Mouse (Mus musculus): ENCODE measurements around the gene Abcf2.
A peak's percentile ranks its signal among the peaks of the same experiment; 100 is the strongest.
"Not testable (repeated sequence)": the region's sequence is repeated elsewhere in the genome, so short reads cannot be mapped to it uniquely, and the experiment has no call there.

Abcf2 gene

GRCm38 (mm10) chr5:24586547-24587199 lies 9.4 kb upstream of the Abcf2 start, which contains the start of gene Chpf2:
Chpf2 (plus strand) TSS chr5:24586741.
- peak; percentile 57 for DNase-seq (ENCODE audit: low read depth, low spot score)

DNA sequence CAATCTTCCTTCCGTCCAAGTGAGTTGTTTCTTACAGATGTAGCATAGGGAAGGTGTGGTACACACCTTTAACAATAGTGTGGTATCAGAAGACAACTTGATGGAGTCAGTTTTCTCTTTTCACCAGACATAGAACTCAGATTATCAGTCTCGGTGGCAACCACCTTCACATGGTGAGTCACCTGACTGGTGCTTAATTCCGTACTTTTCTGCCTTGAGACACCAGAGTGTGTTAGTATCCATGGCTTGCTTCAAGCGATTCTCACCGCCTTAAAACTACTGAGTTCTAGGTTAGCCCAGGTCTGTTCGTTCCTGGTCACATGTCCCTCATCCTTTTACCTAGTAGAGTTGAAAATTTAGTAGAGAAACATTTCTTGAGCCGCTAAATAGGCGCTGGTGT lies 8.8 kb upstream of the Abcf2 start:
- DNase-seq (ENCODE audit: low read depth, low spot score) = no peak

- no peak for DNase-seq (ENCODE audit: low read depth, low spot score)
Measured at GRCm38 (mm10) chr5:24578109-24578963, 1.1 kb upstream of the Abcf2 start.

DNA sequence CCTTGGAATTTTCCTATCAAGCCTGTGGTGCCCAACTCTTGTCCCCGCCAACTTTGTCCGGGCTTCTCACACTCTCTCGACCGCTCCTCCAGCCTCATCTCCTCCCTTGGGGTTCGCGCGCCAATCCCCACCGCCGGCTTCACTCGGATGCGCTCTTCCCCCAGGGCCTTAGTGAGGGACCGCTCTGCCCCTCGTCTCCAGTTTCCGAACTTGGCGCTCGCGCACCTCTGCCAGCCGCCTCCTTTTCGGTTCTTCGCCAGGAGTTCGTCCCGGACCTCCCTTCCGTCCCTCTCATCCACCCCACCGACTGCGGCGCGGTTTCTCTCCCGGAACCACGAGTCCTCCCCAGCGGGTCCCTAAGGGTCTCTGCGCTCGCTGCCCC lies 475 bp downstream of the Abcf2 start:
- DNase-seq (ENCODE audit: low read depth, low spot score) = no peak

DNA sequence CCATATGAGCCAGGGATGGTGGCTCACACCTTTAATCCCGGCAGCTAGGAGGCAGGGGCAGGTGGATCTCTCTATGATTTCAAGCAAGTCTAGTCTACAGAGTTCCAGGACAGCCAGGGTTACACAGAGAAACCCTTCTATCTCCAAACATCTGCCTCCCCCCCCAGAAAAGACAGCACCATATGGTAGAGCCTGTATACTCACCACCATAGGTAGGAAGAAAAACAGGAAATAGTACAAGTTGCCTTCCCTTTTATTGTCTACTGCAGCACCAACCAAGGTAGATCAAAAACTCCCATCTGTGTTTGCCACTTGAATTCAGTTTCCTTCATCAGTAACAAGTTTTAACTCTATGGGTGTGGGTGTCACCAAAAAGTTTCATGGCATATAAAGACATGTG lies 1.3 kb downstream of the Abcf2 start:
- DNase-seq (ENCODE audit: low read depth, low spot score) = no peak

GRCm38 (mm10) chr5:24556709-24557108 lies 20.6 kb downstream of the Abcf2 start, which contains the start of gene 4931409K22Rik:
4931409K22Rik (minus strand) TSS chr5:24556809.
- no peak for DNase-seq (ENCODE audit: low read depth, low spot score)

DNA sequence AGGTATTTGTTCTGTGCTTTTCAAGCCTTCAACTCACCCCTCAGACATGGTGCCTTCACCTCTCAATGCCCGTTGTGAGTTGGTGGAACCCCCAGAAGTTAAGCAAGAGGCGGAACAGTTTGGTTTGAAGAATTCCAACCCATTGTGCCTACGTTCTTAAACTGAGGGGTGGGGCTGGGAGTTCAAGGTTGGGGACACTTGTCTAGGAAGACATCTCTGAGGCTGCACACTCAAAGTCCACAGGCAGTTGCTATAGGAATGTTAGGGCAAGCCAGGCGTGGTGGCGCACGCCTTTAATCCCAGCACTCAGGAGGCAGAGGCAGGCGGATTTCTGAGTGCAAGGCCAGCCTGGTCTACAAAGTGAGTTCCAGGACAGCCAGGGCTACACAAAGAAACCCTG lies 21.9 kb downstream of the Abcf2 start:
- not testable (repeated sequence) for DNase-seq (ENCODE audit: low read depth, low spot score)

GRCm38 (mm10) chr5:24553621-24554244 lies 23.5 kb downstream of the Abcf2 start:
- DNase-seq (ENCODE audit: low read depth, low spot score) = no peak

DNA sequence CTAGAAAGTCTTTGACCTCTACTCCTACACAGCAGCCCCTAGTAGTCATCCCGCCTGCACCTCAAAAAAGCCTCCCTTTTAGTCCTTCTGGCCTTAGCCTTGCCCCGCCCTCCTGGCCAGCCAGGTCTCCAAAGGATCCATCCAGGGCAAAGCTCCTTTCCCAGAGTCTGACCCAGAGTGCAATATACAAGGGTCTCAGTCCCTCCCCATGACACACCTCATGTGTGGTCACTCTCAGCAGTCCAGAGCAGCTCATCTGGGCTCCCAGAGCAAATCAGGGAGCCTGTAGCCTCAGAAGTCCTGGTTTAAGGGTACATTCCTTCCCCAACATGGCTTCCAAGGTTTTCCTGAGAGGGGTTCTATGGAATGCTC lies 26.0 kb downstream of the Abcf2 start:
- no peak for DNase-seq (ENCODE audit: low read depth, low spot score)

DNA sequence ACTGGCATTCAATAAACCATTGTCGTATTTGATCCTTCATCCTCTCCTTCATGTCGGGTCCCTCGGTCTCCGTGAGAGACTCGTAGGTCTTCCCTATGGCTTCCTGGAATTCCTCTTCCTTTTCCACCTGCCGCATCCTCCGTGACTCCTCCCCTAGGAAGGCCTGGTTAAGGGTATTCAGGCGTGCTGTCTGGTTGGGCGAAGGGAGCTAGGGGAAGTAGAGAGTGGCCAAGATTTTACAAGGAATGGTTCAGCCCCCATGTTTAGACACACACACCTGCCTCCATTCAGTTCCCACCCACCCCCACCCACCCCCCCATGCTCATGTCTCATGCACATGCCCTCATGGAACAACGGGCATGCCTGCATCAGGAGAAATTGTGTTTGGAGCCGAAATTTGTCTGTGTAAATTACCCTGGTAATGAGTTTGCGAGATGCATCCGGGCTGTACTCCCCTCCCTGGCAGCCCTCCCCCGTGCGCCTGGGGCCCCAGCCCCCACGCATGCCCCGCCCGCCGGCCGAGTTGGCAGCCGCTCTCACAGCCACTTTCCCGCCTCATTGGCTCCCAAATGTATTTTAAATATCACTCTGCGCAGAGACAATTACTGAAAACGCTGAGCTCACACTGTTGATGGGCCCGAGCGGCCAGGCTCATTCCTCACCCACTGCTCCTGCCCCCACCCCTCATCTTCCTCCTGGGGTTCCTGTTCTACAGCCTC lies 26.5 kb downstream of the Abcf2 start:
- DNase-seq (ENCODE audit: low read depth, low spot score) = no peak

GRCm38 (mm10) chr5:24542643-24543042 lies 34.6 kb downstream of the Abcf2 start:
- no peak for DNase-seq (ENCODE audit: low read depth, low spot score)

GRCm38 (mm10) chr5:24541144-24541569 lies 36.1 kb downstream of the Abcf2 start:
- DNase-seq (ENCODE audit: low read depth, low spot score) = no peak

DNA sequence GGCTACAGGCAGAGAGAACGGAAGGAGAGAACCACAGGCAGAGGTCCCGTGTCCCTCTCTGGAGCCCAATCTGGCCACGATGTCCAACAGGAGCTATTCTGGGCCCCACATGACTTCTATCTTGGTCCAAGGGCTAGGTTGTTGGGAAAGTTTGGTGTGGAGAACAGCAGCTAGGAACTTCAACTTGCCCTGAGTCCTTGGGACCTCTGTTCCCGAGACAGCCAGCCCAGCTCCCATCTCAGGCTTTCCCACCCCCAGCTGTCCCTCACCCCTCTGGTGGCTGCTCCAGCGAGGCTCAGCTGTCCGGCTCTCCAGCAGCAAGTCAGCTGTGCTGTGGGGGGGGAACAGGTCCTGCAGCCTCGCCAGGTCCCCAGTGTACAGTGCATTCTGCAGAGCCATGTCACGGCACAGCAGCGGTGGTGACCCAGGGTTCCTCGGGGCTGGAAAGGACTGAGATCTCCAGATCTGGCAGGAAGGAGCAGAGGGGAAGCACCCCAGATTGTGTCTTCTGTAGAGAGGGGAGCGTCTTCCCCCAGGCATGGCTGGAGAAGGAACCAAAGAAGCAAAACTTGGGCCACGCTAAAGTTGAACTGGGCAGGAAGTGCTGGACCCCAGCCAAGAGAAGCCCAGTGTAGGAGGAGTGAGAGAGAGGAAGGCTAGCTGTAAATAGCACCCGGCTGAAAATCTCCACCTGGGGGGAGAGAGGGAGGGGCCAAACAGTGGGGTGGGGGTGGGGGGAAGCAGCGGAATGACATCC lies 36.7 kb downstream of the Abcf2 start, which contains the start of gene Asb10:
Gene Asb10 (minus strand): TSS at position 592 of the 757 bp plus-strand sequence.
- no peak for DNase-seq (ENCODE audit: low read depth, low spot score)

- no peak for DNase-seq (ENCODE audit: low read depth, low spot score)
Measured at GRCm38 (mm10) chr5:24539571-24540296, 37.5 kb downstream of the Abcf2 start.

DNA sequence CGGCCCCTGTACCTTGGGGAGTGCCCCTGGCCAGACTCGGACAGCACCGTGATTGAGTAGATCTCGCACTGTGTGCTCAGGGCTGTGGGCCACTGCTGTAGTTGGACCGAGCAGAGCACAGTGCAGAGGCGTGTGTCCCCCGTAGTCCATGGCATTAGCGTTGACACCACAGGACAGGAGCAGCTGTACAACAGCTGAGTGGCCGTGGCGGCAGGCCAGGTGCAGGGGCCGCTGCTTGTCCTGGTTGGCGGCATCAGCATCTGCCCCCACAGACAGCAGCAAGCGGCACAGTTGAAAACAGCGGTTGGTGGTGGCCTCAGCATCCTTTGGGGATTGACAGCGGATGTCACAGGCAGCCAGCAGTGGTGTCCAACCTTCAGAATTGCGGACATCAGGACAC lies 39.6 kb downstream of the Abcf2 start:
- no peak for DNase-seq (ENCODE audit: low read depth, low spot score)

GRCm38 (mm10) chr5:24536511-24536910 lies 40.8 kb downstream of the Abcf2 start:
- DNase-seq (ENCODE audit: low read depth, low spot score) = no peak

DNA sequence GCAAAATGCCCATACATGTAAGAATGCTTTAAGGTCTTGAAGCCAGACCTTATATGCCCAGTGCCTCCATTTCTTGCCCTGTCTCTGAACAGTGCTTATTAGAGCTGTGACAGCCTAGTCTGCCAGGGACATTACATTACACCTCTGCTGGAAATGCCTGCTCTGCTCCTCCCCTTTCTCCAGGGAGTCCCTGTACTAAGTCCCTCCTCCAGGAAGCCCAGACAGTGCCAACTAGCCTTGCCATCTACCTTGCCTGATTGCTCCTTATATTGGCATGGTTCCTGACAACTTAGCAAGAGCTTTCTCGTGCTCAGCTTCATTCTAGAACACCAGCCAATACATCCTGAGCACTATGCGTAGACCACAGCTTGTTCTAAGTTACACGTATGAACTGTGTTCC lies 41.5 kb downstream of the Abcf2 start:
- DNase-seq (ENCODE audit: low read depth, low spot score) = no peak

DNA sequence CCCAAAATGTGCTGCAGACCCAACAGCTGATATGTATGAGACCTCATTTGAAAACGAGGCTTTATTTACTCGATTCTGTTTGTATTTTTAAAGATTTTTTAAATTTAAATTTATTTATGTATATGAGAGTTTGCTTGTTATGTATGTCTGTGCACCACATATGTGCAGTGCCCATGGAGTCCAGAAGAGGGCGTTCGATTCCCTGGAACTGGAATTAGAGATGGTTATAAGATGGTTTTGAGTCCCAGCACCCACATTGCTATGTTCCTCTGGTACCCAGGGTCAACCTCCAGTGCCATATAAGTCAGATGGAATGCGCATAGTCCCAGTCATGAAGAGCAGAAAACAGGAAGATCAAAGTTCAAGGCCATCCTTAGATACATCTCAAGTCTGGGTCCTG lies 43.0 kb downstream of the Abcf2 start:
- no peak for DNase-seq (ENCODE audit: low read depth, low spot score)

- DNase-seq (ENCODE audit: low read depth, low spot score) = no peak
Measured at GRCm38 (mm10) chr5:24533391-24533790, 43.9 kb downstream of the Abcf2 start.

- DNase-seq (ENCODE audit: low read depth, low spot score) = peak; percentile 64
Measured at GRCm38 (mm10) chr5:24530042-24530689, 47.1 kb downstream of the Abcf2 start.

All from c-Kit-negative CD71-positive TER-119-positive erythroid progenitor cells, embryonic 14.5 days (primary cell).